Mouse (Mus musculus): Measurements from ENCODE around the gene Nufip1.

GRCm38 (mm10) chr14:76164236-76164635 lies 53.5 kb downstream of the Nufip1 start:
- TF ChIP-seq POLR2A (IDR thresholded peaks at IDR 0.05; ENCODE audit: low read depth, low read length) = no peak
- no peak for TF ChIP-seq CTCF (conservative IDR thresholded peaks at IDR 0.05; ENCODE audit: insufficient read depth, insufficient read length, low read depth, low read length)

All from kidney, adult 2 months (tissue).